Mouse (Mus musculus): ENCODE measurements around the gene Acsf3. TPM values are rescaled to one million over a fixed set of nuclear protein-coding genes. Genes with fewer than 3 reads are reported as not detected.
A peak's percentile ranks its signal among the peaks of the same experiment; 100 is the strongest.

Acsf3 gene
- polyA plus RNA-seq, 1 experiment from 2014 or later, result 10.8 TPM

- Histone ChIP-seq H3K4me1 (peaks cover 8% of the 10 kb centered on the region), H3K4me3 (no peak overlapping the region), H3K27me3 (replicated peaks) (peaks cover 86% of the 10 kb centered on the region), H3K27ac (no peak overlapping the region), H3K36me3 (no peaks in the 10 kb centered on the region), H3K4me2 (no peak overlapping the region), H3K9ac (no peak overlapping the region), H3K9me3 (replicated peaks) (no peaks in the 10 kb centered on the region)
- WGBS (ENCODE audit: insufficient replicate concordance), result 71% methylated on average over 4 of the region's 4 CpGs
- ATAC-seq, result no peak
These were observed 70.4 kb downstream of the Acsf3 start for GRCm38 (mm10) chr8:122845662-122846061.

GRCm38 (mm10) chr8:122847829-122848561 lies 72.7 kb downstream of the Acsf3 start, which contains the start of gene Cdh15:
Cdh15 (plus strand) TSS chr8:122847966.
- H3K9ac ChIP-seq, result no peak within 1 kb of the TSS
- ATAC-seq, result peak; percentile 85
- H3K27ac ChIP-seq, result no peak within 1 kb of the TSS
- 16% methylated on average over 18 of the region's 18 CpGs for WGBS (ENCODE audit: insufficient replicate concordance)
- peaks cover 94% of the 10 kb centered on the region for H3K27me3 ChIP-seq (replicated peaks)
- 0 out of 2 replicates have a peak within 1 kb of the TSS, but pooled peaks have one; percentile 6 for H3K4me3 ChIP-seq
- H3K4me1 ChIP-seq, result peaks cover 8% of the 10 kb centered on the region
- H3K4me2 ChIP-seq, result peak within 1 kb of the TSS; percentile 45
- no peaks in the 10 kb centered on the region for H3K36me3 ChIP-seq
- H3K9me3 ChIP-seq (replicated peaks), result no peaks in the 10 kb centered on the region

- Histone ChIP-seq H3K27me3 (replicated peaks) (peaks cover 94% of the 10 kb centered on the region), H3K9ac (no peak overlapping the region), H3K4me2 (no peak overlapping the region), H3K4me1 (peaks cover 8% of the 10 kb centered on the region), H3K36me3 (no peaks in the 10 kb centered on the region), H3K27ac (no peak overlapping the region), H3K4me3 (no peak overlapping the region), H3K9me3 (replicated peaks) (no peaks in the 10 kb centered on the region)
- no peak for ATAC-seq
- WGBS (ENCODE audit: insufficient replicate concordance), result 63% methylated on average over 7 of the region's 11 CpGs
These were observed 74.0 kb downstream of the Acsf3 start for GRCm38 (mm10) chr8:122849152-122849910.

GRCm38 (mm10) chr8:122850641-122851240 lies 75.5 kb downstream of the Acsf3 start:
- H3K4me2 ChIP-seq, result no peak overlapping the region
- ATAC-seq, result no peak
- no peak overlapping the region for H3K9ac ChIP-seq
- peaks cover 8% of the 10 kb centered on the region for H3K4me1 ChIP-seq
- H3K27me3 ChIP-seq (replicated peaks), result peaks cover 98% of the 10 kb centered on the region
- H3K36me3 ChIP-seq, result no peaks in the 10 kb centered on the region
- WGBS (ENCODE audit: insufficient replicate concordance), result 52% methylated on average over 3 of the region's 3 CpGs
- H3K9me3 ChIP-seq (replicated peaks), result no peaks in the 10 kb centered on the region
- no peak overlapping the region for H3K4me3 ChIP-seq
- H3K27ac ChIP-seq, result no peak overlapping the region

GRCm38 (mm10) chr8:122851692-122852545 lies 76.6 kb downstream of the Acsf3 start:
- WGBS (ENCODE audit: insufficient replicate concordance), result 62% methylated on average over 12 of the region's 12 CpGs
- H3K27me3 ChIP-seq (replicated peaks), result peaks cover 97% of the 10 kb centered on the region

GRCm38 (mm10) chr8:122852546-122852905 lies 77.2 kb downstream of the Acsf3 start:
- Histone ChIP-seq H3K27me3 (replicated peaks) (peaks cover 97% of the 10 kb centered on the region), H3K27ac (no peak overlapping the region), H3K4me3 (no peak overlapping the region), H3K36me3 (no peaks in the 10 kb centered on the region), H3K9me3 (replicated peaks) (no peaks in the 10 kb centered on the region), H3K4me2 (no peak overlapping the region), H3K9ac (no peak overlapping the region), H3K4me1 (peaks cover 8% of the 10 kb centered on the region)
- 38% methylated on average over 1 of the region's 1 CpGs for whole genome bisulfite sequencing (ENCODE audit: insufficient replicate concordance)
- ATAC-seq, result no peak

More at GRCm38 (mm10) chr8:122851692-122852545, 76.6 kb downstream of the Acsf3 start:
- Histone ChIP-seq H3K9ac (no peak overlapping the region), H3K27ac (no peak overlapping the region), H3K4me2 (no peak overlapping the region), H3K36me3 (no peaks in the 10 kb centered on the region), H3K9me3 (replicated peaks) (no peaks in the 10 kb centered on the region), H3K4me1 (peaks cover 8% of the 10 kb centered on the region), H3K4me3 (no peak overlapping the region)
- ATAC-seq, result no peak

- H3K27me3 ChIP-seq (replicated peaks), result peaks cover 94% of the 10 kb centered on the region
- no peaks in the 10 kb centered on the region for H3K36me3 ChIP-seq
- no peak overlapping the region for H3K27ac ChIP-seq
- no peak overlapping the region for H3K9ac ChIP-seq
- no peak overlapping the region for H3K4me2 ChIP-seq
- 35% methylated on average over 11 of the region's 11 CpGs for WGBS (ENCODE audit: insufficient replicate concordance)
- ATAC-seq, result no peak
- no peaks in the 10 kb centered on the region for H3K9me3 ChIP-seq (replicated peaks)
- H3K4me1 ChIP-seq, result peaks cover 3% of the 10 kb centered on the region
- H3K4me3 ChIP-seq, result no peak overlapping the region
These were observed 78.1 kb downstream of the Acsf3 start for GRCm38 (mm10) chr8:122853340-122853771.

GRCm38 (mm10) chr8:122854388-122854787 lies 79.1 kb downstream of the Acsf3 start:
- H3K4me2 ChIP-seq, result no peak overlapping the region

GRCm38 (mm10) chr8:122855123-122855522 lies 79.8 kb downstream of the Acsf3 start:
- no peaks in the 10 kb centered on the region for H3K36me3 ChIP-seq
- no peak overlapping the region for H3K9ac ChIP-seq
- no peak overlapping the region for H3K4me2 ChIP-seq
- H3K27ac ChIP-seq, result no peak overlapping the region
- no peak for ATAC-seq
- H3K27me3 ChIP-seq (replicated peaks), result peaks cover 82% of the 10 kb centered on the region
- H3K4me1 ChIP-seq, result peaks cover 6% of the 10 kb centered on the region
- WGBS (ENCODE audit: insufficient replicate concordance), result 69% methylated on average over 4 of the region's 4 CpGs
- no peak overlapping the region for H3K4me3 ChIP-seq
- no peaks in the 10 kb centered on the region for H3K9me3 ChIP-seq (replicated peaks)

More at GRCm38 (mm10) chr8:122854388-122854787, 79.1 kb downstream of the Acsf3 start:
- Histone ChIP-seq H3K4me1 (no peaks in the 10 kb centered on the region; the same call in 1 of the 2 replicates), H3K27ac (no peak overlapping the region), H3K9ac (no peak overlapping the region), H3K9me3 (replicated peaks) (no peaks in the 10 kb centered on the region), H3K4me3 (no peak overlapping the region), H3K36me3 (no peaks in the 10 kb centered on the region), H3K27me3 (replicated peaks) (peaks cover 89% of the 10 kb centered on the region)
- 60% methylated on average over 7 of the region's 7 CpGs for WGBS (ENCODE audit: insufficient replicate concordance)
- no peak for ATAC-seq

- no peak overlapping the region for H3K4me2 ChIP-seq
- peaks cover 9% of the 10 kb centered on the region for H3K4me1 ChIP-seq
- 66% methylated on average over 8 of the region's 8 CpGs for WGBS (ENCODE audit: insufficient replicate concordance)
- H3K27me3 ChIP-seq (replicated peaks), result peaks cover 82% of the 10 kb centered on the region
- no peak overlapping the region for H3K27ac ChIP-seq
- no peak overlapping the region for H3K4me3 ChIP-seq
- H3K36me3 ChIP-seq, result no peaks in the 10 kb centered on the region
- peak; percentile 37; the same call in 1 of the 2 replicates for ATAC-seq
- no peak overlapping the region for H3K9ac ChIP-seq
- H3K9me3 ChIP-seq (replicated peaks), result no peaks in the 10 kb centered on the region
These were observed 81.0 kb downstream of the Acsf3 start for GRCm38 (mm10) chr8:122856288-122856687.

GRCm38 (mm10) chr8:122859843-122860242 lies 84.6 kb downstream of the Acsf3 start:
- Histone ChIP-seq H3K4me2 (no peak overlapping the region), H3K4me1 (peaks cover 12% of the 10 kb centered on the region), H3K9ac (no peak overlapping the region), H3K27me3 (replicated peaks) (peaks cover 61% of the 10 kb centered on the region), H3K4me3 (no peak overlapping the region), H3K9me3 (replicated peaks) (no peaks in the 10 kb centered on the region), H3K27ac (no peak overlapping the region), H3K36me3 (no peaks in the 10 kb centered on the region)
- WGBS (ENCODE audit: insufficient replicate concordance), result 38% methylated on average over 13 of the region's 13 CpGs
- no peak for ATAC-seq
